Comparison of ENCODE assay signal across 8 mouse cellular contexts in the genomic region with DNA sequence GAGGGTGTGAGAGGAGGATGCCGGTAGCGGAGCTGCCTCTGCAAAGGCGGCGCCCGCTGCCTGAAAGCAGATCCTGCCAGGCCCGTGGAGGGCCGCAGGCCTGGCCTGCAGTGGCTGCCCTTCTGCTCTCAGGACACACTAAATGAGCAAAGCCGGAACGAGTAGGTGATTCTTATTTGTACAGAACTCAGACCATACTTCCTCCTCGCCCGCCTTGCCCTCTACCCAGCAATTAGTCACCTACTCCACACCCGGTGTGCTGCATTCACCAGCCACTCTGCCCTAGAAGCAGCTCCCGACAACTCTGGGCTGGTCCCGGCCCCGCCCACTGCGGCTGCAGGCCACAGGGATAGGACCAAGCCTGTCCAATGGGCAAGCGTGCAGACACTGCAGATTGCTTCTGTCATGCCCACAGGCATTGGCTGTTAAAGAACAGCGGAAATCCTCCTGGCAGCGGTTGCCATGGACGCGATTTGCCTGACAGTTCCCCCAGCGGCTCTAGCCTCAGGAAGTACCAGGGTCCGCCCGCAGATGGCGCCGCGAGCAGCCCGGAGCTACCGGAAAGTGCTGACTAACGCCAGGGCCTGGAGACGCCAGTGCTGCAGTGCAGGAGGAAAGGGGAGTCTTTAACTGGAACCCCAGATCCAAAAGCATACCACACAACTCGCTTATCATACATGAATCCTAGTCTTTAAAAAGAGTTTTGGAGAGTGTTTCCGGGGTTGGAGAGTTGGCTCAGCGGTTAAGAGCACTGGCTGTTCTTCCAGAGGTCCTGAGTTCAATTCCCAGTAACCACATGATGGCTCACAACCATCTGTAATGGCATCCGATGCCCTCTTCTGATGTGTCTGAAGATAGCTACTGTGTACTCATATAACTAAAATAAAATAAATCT. TPM values are rescaled to one million over a fixed set of nuclear protein-coding genes. Genes with fewer than 3 reads are reported as not detected.
DNase-seq lines count a peak whose midpoint lies in the region; ATAC-seq lines count a peak whose summit lies in the region.

No protein-coding gene starts in this region.

- peak; percentile 100 for DNase-seq in adrenal gland, adult (ENCODE audit: inconsistent age in 2 of 2, low spot score in 1 of 2)
- DNase-seq in embryo, embryonic 10.5 days (ENCODE audit: low spot score) = peak; percentile 99
- DNase-seq in gastrocnemius, postnatal 14 days = peak; percentile 100
- peak; percentile 99 to 100 for DNase-seq in left cerebral cortex, postnatal 10 days (ENCODE audit: extremely low spot score in 1 of 2, low spot score in 2 of 2)
- peak; percentile 100 for DNase-seq in right cerebral cortex, postnatal 25 days
- peak; percentile 99 for DNase-seq in urinary bladder, postnatal 4 days (ENCODE audit: low spot score in 2 of 2)

- ATAC-seq in inflammation-experienced regulatory T-cells, adult 6 months = peak; percentile 98
- ATAC-seq in megakaryocyte-erythroid progenitor cell, adult 5-6 weeks (replicated peaks; ENCODE audit: low FRiP score, low TSS enrichment, poor library complexity, severe bottlenecking) = peak; percentile 96

- intact Hi-C loops in gastrocnemius, postnatal 14 days (cut with DNase I; ENCODE audit: low total_unique reads) = loop anchor here (10.0 kb wide), 1 partner anchor 82 kb away; the partner anchor contains the start of gene Bicdl1
- intact Hi-C loops in left cerebral cortex, postnatal 10 days (cut with DNase I) = loop anchor here (5.0 kb wide), 1 partner anchor 79 kb away; the partner anchor contains the start of gene Bicdl1

RNA-seq across cellular contexts. Expression of gene Rab35, which starts 21.2 kb away (rescaled TPM):
- 10 to 100 TPM; 28.9 to 35.2 TPM for total RNA-seq in gastrocnemius, postnatal 14 days (2021)
- polyA plus RNA-seq in inflammation-experienced regulatory T-cells, adult 6 months (2017; shearing (Covaris generic)) = 10 to 100 TPM in 1 of 3 experiments, 1 to 10 TPM in 2; 7.3 to 10.6 (median 9.7) TPM
- total RNA-seq in left cerebral cortex, postnatal 10 days (2021) = 10 to 100 TPM; 91.6 to 94.6 TPM
- total RNA-seq in megakaryocyte-erythroid progenitor cell, adult 5-6 weeks (2014; fragmentation: Nextera tagmentation) = 51.4 and 53.5 TPM in 2 replicates
- total RNA-seq in megakaryocyte-erythroid progenitor cell, adult 5-6 weeks (2017) = 34.2 and 36.4 TPM in 2 replicates

Comparison
In these comparisons a context has a peak if more than half of its experiments do, and no peak if none do; other contexts are left out.
1. Peak in every context shown above with its lines: DNase-seq and ATAC-seq.